Mouse (Mus musculus): Measurements from ENCODE around the gene C2cd2. TPM values are rescaled to one million over a fixed set of nuclear protein-coding genes. Genes with fewer than 3 reads are reported as not detected.
"Not testable (repeated sequence)": the region's sequence is repeated elsewhere in the genome, so short reads cannot be mapped to it uniquely, and the experiment has no call there.

Gene C2cd2
- total RNA-seq, 2 experiments from 2014 or later, result 194 to 223 TPM

DNA sequence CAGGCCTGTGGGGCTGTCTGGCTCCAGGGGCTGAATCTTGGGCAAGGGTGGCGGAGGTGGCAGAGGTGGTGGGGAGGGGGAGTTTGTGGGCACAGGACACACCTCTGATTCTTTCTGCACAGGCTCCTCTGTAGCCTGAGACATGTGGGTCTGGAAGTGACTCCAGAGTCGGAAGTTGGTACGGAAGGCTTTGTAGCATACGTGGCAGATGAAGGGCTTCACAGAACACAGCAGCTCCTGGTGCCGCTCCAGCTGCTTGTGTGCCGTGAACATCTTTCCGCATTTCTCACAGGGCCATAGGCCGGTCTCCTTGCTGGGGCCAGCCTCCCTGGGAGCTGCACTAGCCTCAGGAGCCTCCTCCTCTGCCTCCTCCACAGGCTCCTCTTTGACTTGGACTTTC, 12.3 kb downstream of the C2cd2 start:
- intact Hi-C loops (cut with DNase I), result no loop called here
- DNase-seq, result no peak

DNA sequence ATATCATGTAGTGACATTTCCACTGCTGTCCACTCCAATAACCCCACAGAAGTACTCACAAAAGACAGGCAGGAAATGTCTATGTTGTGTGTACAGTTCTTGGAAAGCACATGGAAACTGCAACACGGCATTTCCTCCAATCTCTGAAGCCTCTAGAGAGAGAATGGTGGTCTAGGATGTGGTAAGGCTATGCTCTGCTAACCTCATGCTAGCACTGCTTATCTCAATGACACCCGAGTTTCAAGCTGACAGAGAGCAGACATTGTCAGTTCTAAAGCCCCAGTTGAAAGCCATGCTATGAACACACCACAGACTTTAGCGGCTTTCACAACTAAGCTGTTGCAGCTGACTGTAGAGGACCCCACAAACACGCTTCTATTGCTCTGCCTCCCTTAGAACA, 13.6 kb downstream of the C2cd2 start:
- intact Hi-C loops (cut with DNase I), result no loop called here
- no peak for DNase-seq

DNA sequence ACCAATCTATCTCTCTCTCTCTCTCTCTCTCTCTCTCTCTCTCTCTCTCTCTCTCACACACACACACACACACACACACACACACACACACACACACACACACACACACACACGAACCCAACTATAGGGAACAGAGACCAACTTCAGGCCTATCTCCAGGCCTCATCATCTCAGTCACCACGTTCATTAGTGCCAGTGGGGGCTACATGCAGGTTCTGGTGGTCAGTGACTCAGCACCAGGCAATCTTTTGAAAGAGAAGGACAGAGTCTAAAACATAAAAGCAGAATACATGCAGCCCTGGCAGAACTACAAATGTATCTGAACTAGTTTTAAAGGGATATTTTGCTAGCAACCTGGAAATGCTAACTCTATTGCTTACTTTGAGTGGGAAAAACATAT, 15.4 kb downstream of the C2cd2 start:
- intact Hi-C loops (cut with DNase I); DNase-seq: not testable (repeated sequence)

DNA sequence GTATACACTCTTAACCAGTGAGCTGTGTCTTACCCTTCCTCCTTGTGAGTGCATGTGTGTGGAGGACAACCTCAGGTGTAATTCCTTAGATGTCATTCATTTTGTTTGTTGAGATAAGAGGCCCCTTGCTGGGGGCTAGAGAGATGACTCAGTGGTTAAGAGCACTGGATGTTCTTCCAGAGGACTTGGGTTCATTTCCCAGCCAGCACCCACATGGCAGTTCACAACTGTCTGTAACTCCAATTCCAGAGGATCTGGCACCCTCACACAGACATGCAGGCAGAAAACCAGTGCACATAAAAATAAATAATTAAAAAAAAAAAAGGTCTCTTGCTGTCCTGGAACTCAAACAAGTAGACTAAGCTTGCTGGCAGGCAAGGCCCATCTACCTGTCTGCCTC, 20.6 kb downstream of the C2cd2 start:
- DNase-seq, result no peak
- intact Hi-C loops (cut with DNase I), result no loop called here

DNA sequence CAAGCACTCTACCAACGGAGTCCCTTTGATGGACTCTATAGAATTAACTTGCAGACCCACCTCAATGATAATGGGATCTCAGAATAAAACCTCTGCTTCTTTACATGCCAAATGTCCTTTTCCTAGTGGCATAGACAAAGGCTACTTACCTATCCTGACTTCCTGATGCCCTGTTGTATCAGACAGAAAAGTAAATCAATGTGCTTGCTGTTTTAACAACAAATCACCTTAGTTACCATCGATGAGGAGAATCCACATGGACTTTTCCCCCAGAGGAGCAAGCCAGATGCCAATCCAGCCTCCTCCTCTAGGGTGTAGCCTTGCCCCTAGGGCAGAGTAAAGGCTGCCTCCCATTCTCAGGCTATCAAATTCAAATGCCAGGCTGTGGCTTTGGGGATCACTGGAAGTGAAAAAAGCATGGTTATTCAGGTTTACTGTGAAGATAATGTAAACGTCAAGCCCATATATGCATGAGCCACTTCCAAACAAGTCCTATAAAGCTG, 21.9 kb downstream of the C2cd2 start:
- DNase-seq, result no peak
- intact Hi-C loops (cut with DNase I), result no loop called here

DNA sequence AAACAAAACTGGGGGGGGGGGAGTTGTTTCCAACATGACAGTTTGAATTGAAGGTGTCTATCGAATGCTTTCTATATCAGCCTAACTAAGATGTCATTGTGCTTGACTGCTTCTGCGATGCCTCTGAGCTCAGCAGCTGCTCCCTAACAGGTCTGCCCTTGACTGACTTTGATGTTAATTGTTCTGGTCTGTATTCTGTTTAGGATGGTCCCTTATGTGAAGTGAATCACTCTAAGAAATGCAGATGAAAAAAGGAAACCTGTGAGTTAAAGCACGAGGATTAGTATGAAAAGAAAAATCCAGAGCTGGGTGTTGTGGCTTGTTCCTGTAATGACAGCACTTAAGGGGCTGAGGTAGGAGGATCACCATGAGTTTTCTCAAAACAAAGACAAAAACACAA, 26.6 kb downstream of the C2cd2 start:
- intact Hi-C loops (cut with DNase I), result no loop called here
- no peak for DNase-seq

DNA sequence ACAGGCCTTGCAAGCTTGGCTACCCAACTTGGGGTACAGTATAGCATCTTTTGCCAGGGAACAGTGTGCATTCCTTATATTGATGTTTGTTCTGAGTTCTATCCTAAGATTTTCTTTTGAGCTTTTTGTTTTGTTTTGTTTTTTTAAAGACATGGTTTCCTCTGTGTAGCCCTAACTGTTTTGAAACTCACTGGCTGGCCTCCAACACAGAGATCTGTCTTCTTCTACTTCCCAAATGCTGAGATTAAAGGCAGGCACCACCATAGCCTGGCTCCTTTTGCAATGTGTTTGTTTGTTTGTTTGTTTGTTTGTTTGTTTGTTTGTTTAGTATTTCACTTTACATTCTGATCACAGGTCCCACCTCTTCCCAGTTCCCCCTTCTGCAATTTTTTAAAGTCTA, 32.2 kb downstream of the C2cd2 start:
- intact Hi-C loops (cut with DNase I), result no loop called here
- DNase-seq, result peak in 1 of 2 experiments; percentile 28

DNA sequence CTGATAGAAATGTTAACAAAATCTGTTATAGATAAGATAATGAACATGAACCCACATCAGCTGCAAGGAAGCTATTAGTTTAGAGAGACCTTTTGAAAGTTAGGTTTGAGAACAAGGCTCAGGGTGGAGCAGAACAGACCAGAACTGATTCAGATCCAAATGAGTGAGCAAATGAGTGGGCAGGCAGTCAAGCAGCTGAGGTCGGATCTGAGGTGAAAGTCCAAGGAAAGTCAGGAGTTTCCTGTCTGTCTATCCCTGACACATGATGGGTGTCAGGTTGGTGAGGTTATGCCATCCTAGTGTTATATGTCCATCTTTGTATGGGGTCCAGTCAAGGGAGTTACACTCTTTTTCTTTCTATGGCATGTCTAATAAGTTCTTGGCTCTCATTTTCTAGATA, 32.9 kb downstream of the C2cd2 start:
- peak in 1 of 2 experiments; percentile 18 for DNase-seq
- intact Hi-C loops (cut with DNase I), result no loop called here

DNA sequence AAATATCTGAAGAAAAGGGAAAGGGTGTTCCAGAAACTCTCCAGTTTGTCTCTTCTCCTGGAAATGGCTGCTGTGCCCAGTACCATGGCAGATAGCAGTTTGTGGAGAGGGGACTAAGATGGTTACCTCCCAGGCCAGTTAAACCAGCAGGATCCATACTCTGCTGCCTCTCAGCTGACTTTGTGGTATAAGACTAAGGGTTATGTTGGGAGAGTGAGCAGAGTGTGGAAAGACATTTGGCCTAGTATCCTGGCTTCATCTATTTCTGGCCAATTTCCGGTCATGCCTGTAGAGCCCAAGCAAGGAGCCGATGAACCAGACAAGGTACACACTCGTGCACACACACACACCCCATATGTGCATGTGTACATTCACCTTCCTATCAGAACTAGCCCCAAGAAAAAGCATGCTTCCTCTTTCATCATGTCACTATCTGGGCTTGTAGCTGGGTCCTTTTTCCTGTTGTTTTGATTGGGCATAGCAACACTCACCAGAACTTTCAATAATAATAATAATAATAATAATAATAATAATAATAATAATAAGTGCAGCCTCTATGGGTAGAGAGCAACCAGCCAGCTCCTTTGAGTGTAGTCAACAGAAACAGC, 35.0 kb downstream of the C2cd2 start:
- no peak for DNase-seq
- intact Hi-C loops (cut with DNase I), result no loop called here

DNA sequence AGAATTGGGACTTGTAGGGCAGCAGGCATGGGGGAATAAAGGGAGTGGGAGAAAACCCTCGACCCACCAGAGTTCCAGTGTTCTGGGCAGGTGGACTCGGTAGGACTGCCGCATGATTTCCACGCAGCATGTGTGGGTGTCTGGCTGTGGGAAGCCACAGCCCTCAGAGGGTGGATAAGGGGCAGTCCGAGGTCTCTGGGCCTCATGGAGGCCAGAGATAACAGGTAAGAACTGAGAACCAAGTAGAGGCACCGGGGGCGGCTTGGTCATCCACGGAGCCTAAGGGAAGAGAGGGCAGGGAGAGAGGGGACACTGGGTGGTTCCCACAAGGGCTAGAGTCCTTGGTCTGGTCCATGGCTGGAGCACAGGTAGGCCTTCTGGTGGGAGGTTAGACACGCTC, 36.0 kb downstream of the C2cd2 start:
- intact Hi-C loops (cut with DNase I), result no loop called here

DNA sequence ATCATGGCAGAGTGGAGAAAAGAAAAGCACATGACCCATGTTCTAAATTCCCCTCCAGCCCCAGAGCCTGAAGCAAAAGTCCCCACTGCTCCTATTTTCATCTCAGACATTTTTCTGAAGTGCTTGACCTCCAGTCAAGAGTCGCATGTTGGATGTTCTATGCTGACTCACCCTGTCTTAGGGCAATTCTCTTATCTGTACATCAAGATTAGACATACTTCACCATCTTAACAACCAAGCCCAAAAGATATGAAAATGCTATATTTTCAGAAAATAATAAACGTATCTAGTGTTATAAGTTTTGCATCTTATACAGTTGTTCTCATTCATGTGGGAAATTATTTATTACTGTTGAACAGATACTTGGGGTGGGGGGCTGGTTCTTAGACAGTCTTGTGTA, 36.6 kb downstream of the C2cd2 start:
- DNase-seq, result no peak
- intact Hi-C loops (cut with DNase I), result no loop called here

More for the DNA sequence above, 36.0 kb downstream of the C2cd2 start:
- DNase-seq, result no peak

DNA sequence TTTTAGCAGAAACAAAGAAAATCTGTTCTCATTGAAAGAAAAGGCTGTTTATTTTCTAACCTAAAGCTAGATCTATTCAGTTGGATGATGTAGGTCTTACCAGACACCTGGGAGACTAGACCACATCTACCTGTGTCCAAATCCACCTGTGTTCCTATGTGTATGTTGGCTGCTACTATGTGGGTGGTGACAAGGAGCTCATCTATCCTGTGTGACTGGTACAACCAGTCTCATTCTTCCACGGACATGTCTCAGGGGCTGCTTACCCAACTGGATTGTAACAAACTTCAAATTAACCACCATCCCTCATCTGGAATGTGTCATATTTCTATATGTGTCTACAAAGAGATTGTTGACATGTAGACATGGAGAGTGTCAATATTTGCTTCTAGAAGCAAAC, 38.7 kb downstream of the C2cd2 start:
- intact Hi-C loops (cut with DNase I), result loop anchor here (5.0 kb wide), 1 partner anchor 71 kb away; the partner anchor contains the start of gene Prdm15
- DNase-seq, result no peak

DNA sequence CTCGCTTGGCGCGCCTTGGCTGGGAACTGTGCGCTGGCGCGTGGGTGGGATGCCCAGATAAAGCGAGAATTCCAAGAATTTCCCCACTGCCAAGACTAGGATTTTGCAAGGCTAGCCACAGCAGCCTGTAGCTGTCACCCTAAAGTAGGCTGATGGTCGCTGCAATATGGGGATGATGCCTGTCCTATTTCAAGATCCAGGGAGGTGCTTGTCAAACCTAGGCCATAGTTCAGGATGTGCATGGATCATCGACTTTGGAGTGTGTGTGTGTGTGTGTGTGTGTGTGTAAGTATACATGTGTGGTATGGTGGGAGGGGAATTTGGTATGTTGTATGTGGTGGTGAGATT, 39.6 kb downstream of the C2cd2 start:
- intact Hi-C loops (cut with DNase I), result loop anchor here (1.0 to 5.0 kb wide), 2 partner anchors 40 to 70 kb away; partner anchors contain the start of genes C2cd2, Prdm15 and Zbtb21
- DNase-seq, result no peak

DNA sequence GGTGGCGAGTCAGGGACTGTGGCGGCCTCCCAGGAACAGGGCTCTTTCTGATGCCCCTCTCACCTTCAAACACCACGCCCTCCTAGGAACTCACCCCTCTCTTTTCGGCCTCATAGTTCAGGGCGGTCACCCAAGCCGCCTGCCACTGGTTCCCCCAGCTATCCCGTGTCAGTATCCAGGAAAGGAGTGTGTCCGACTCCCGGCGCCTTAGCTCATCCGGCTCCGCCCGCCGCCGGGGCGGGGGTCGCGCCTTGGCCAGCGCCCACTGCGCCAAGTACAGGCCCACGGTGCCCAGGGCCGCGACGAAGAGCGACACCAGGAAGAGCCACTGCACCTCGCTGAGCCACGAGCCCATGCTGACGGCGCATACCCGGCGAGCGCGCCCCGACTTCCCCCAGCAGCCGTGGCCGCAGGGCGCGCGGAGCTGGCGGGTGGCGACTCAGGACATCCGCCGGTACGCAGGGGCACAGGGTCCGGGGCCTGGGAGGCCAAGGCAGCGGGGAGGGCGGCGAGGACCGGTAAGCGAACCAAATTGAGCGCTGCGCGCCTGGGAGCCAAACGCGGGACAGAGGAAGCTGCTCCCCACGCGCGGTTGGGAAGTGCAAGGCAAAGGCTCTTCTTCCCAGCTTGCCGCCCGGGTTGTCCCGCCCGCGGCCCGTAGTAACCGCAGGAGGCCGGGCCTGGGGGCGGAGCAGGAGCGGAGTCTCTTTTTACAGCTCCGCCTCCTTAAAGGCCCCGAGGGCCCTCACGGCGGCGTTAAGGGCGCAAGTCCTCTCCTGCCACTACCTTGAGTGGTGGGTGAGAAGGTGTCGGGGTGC, 40.2 kb downstream of the C2cd2 start:
- intact Hi-C loops (cut with DNase I), result loop anchor here (1.0 to 5.0 kb wide), 2 partner anchors 40 to 70 kb away; partner anchors contain the start of genes C2cd2, Prdm15 and Zbtb21

DNA sequence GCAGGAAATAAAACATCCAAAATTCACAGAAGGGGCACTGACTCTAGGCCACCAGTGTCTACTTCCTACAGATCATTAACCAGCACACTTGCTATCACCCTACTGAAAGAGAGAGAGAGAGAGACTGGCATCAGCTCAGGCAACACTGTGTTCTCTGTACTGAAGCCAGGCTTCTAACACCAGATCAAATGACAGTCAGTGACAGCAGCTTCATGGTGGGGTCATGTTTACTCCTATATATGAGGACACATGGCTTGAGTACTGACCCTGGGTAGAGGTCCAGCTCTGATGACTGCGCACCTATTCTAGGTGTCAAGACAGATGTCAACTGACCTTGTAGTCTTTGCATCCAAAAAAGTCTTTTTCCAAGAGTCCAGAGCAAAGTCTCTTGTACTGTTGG, 41.8 kb downstream of the C2cd2 start:
- intact Hi-C loops (cut with DNase I), result loop anchor here (5.0 kb wide), 1 partner anchor 68 kb away; the partner anchor contains the start of gene Prdm15
- peak in 1 of 2 experiments; percentile 47 for DNase-seq

More for the DNA sequence above, 40.2 kb downstream of the C2cd2 start:
- peak; percentile 85 for DNase-seq

DNA sequence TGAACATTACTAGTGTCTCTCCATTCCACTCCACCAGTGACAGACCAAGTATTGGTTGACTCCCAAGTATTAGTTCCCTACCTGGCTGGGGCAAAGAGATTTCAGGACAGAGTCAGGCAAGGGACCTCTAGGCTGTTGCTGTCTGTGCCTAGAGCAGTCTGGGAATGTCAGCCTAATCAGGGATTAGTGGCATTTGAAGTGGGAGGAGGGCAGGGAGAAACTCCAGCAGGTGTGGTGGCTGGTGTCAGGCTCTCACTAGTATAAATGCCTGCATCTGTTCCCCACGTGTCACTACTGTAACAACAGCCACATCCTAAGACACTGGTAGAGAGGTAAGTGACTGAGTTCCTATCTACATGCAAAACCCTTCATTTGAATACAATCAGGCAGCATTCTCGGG, 42.6 kb downstream of the C2cd2 start:
- DNase-seq, result no peak
- intact Hi-C loops (cut with DNase I), result loop anchor here (5.0 kb wide), 1 partner anchor 67 kb away; the partner anchor contains the start of gene Prdm15

DNA sequence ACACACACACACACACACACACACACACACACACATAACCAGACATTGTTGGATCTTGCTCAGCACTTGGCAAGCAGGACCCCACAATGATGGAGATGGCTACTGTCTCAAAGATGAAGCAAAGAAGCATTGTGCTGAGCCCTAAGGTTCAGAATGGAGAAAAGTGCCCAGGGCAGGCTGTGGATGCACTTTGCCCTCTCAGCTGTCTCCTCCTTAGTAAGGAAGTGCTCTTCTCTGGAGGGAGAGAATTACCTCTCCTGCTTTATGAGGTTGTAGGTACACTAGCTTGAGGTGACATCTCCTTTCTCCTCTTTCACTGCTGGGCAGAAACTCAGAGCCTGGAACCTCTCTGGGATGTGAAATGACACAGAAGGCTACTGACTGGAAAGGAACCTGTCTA, 49.5 kb downstream of the C2cd2 start:
- intact Hi-C loops (cut with DNase I), result no loop called here

DNA sequence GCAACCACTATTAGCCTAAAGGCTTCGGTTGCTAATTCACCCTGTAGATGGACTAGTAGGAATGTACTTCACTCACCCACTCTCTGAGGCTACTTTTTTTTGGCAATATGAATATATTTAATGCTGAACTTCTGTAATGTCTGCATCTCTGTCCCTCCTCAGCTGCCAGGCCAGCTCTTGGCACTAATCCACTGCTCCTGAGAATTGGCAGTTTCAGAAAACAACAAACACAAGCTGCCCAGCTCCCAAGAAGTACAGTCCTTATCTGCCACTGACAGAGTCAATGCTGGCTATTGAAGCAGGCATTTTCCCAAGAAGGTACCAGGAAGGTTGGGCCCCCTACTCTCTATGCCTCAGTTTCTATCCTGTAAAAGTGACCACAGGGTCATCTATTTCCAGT, 53.0 kb downstream of the C2cd2 start:
- intact Hi-C loops (cut with DNase I), result no loop called here
- DNase-seq, result no peak

More for the DNA sequence above, 49.5 kb downstream of the C2cd2 start:
- DNase-seq, result no peak

DNA sequence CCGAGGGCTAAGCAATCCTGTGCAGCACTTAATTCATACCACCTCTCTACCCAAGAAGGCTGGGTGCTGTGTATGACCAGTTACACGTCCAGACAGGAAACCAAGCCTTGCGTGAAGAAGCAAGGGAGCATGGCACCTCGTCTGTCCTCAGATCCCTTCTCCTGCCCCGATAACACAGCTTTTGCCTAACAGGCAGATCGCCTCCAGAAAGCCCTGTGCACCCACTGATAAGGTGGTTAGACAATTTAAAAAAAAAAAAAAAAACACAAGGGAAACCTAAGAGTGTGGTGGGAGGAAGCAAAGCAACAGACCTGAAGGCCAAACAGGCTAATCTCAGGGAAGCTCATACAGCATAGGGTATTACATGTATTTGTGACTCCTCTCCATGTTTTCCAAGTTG, 54.9 kb downstream of the C2cd2 start:
- intact Hi-C loops (cut with DNase I), result no loop called here
- no peak for DNase-seq

DNA sequence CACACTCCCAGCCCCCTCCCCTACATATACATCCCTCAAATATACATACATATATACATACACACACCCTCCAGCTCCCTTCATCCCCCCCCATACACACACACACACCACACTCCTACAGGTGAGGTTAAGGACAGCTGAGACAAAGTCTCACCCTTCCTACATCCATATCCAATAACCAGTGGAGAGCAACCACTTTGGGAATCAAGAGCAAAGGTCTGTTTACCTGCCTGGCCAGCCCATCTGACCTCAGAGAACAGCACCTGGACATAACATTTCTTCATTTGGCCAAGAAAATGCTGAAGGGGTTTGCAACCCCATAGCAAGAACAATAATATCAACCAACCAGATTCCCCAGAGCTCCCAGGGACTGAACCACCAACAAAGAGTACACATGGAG, 56.1 kb downstream of the C2cd2 start:
- no peak for DNase-seq
- intact Hi-C loops (cut with DNase I), result no loop called here

DNA sequence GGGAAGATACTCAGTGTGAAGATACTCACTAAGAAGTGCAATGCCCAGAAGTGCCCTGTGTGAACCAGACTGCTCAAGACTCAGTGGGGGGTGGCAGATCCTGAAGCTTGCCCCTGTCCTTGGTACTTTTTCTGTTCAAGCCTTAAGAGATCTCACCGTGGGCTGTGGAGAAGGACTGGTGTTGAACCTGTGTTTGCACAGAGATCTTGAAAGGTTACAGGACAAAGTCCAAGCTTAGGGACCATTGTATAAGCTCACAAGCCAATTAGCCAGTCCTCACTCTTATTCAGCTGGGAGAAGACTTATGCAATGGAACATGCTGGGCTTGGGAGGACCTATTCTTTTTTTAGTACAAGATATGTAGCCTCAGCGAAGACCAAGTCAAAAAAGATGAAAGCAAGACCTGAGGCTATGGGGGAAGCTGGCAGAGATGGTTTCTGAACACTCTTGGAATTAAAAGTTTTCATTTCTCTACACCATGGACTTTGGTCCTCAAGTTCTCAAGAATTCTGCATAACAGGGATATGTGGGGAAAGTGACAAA, 56.9 kb downstream of the C2cd2 start:
- intact Hi-C loops (cut with DNase I), result no loop called here
- DNase-seq, result no peak
